Mouse (Mus musculus) cerebellum, adult (tissue): Measurements from ENCODE around the gene Ap3b1.
"Not testable (repeated sequence)": the region's sequence is repeated elsewhere in the genome, so short reads cannot be mapped to it uniquely, and the experiment has no call there.

Source experiments
- ATAC-seq: cut with Nextera tagmentation; 2 replicates; pipeline ENCODE4 v1.9.2; 2017; ENCODE audit warnings: mild to moderate bottlenecking, moderate library complexity, mixed read lengths; ENCODE audit not compliant: insufficient number of reproducible peaks, low FRiP score, low TSS enrichment

Gene Ap3b1

GRCm38 (mm10) chr13:94358401-94359265 is at the start of gene Ap3b1:
Gene Ap3b1 (plus strand): TSS chr13:94358960.
- peak; percentile 92 for ATAC-seq

- not testable (repeated sequence) for ATAC-seq
These were observed 45.9 kb upstream of the Ap3b1 start for GRCm38 (mm10) chr13:94312812-94313211.

GRCm38 (mm10) chr13:94316975-94317511 is 41.7 kb upstream of the Ap3b1 start:
- no peak for ATAC-seq

- no peak for ATAC-seq
These were observed 37.5 kb upstream of the Ap3b1 start for GRCm38 (mm10) chr13:94321094-94321792.

GRCm38 (mm10) chr13:94322475-94322874 is 36.3 kb upstream of the Ap3b1 start:
- no peak for ATAC-seq

- ATAC-seq, result no peak
These were observed 30.7 kb upstream of the Ap3b1 start for GRCm38 (mm10) chr13:94328063-94328462.

GRCm38 (mm10) chr13:94329005-94329404 is 29.8 kb upstream of the Ap3b1 start:
- ATAC-seq, result not testable (repeated sequence)

- no peak for ATAC-seq
These were observed 28.3 kb upstream of the Ap3b1 start for GRCm38 (mm10) chr13:94330392-94330979.

GRCm38 (mm10) chr13:94338357-94338756 is 20.4 kb upstream of the Ap3b1 start:
- ATAC-seq, result no peak

- no peak for ATAC-seq
These were observed 15.6 kb upstream of the Ap3b1 start for GRCm38 (mm10) chr13:94343192-94343591.

- not testable (repeated sequence) for ATAC-seq
These were observed 14.2 kb upstream of the Ap3b1 start for GRCm38 (mm10) chr13:94344600-94344999.

GRCm38 (mm10) chr13:94354584-94354983 is 4.2 kb upstream of the Ap3b1 start:
- no peak for ATAC-seq

- ATAC-seq, result peak; percentile 56; the same call in 1 of the 2 replicates
These were observed 709 bp upstream of the Ap3b1 start for GRCm38 (mm10) chr13:94358101-94358400.

GRCm38 (mm10) chr13:94359282-94359920 is 641 bp downstream of the Ap3b1 start:
- ATAC-seq, result no peak

GRCm38 (mm10) chr13:94361013-94361580 is 2.3 kb downstream of the Ap3b1 start:
- ATAC-seq, result not testable (repeated sequence)

GRCm38 (mm10) chr13:94364336-94364735 is 5.6 kb downstream of the Ap3b1 start:
- no peak for ATAC-seq

GRCm38 (mm10) chr13:94365108-94365907 is 6.5 kb downstream of the Ap3b1 start:
- no peak for ATAC-seq

GRCm38 (mm10) chr13:94367869-94368268 is 9.1 kb downstream of the Ap3b1 start:
- ATAC-seq, result no peak

GRCm38 (mm10) chr13:94370521-94370920 is 11.8 kb downstream of the Ap3b1 start:
- no peak for ATAC-seq
